Mouse (Mus musculus) brain, embryonic 14.5 days (tissue): ENCODE results near the gene Gm21974.

Experiments used
- CTCF ChIP-seq: fragments of 200-500 bp; IDR thresholded peaks from 2 replicates; pipeline ENCODE4 v1.5.1; 2012; ENCODE audit warnings: inconsistent platforms, mild to moderate bottlenecking, moderate library complexity, borderline replicate concordance; ENCODE audit not compliant: insufficient read depth, insufficient read length; ENCODE audit errors: extremely low read depth
- POLR2A ChIP-seq: fragments of 200-500 bp; IDR thresholded peaks from 2 replicates; pipeline ENCODE4 v1.6.1; 2012; ENCODE audit warnings: mild to moderate bottlenecking, inconsistent platforms, borderline replicate concordance; ENCODE audit not compliant: poor library complexity, insufficient read depth, insufficient read length, severe bottlenecking; ENCODE audit errors: extremely low read depth

- TF ChIP-seq CTCF (no peak), POLR2A (no peak)
Measured at GRCm38 (mm10) chr7:127944614-127945013, 49.4 kb upstream of the Gm21974 start.
